Mouse (Mus musculus) lung, embryonic 15.5 days (tissue): Measurements from ENCODE around the gene Hspd1. TPM values are rescaled to one million over a fixed set of nuclear protein-coding genes. Genes with fewer than 3 reads are reported as not detected.

Experiments
- ATAC-seq: fragments of 200-750 bp; cut with Nextera tagmentation; 2 replicates; pipeline ENCODE4 v1.8.0; 2017; ENCODE audit warnings: moderate number of reproducible peaks, borderline replicate concordance; ENCODE audit not compliant: low FRiP score, low TSS enrichment; ENCODE audit errors: extremely low read depth
- H3K27ac ChIP-seq: fragments of 300-500 bp; sonication (generic); 2 replicates; pipeline ENCODE4 v1.5.1; 2015; ENCODE audit warnings: moderate library complexity, mild to moderate bottlenecking, inconsistent platforms
- H3K27me3 ChIP-seq: fragments of 300-500 bp; sonication (generic); 2 replicates; pipeline ENCODE4 v1.6.1; 2015; ENCODE audit warnings: inconsistent platforms
- H3K36me3 ChIP-seq: fragments of 300-500 bp; sonication (generic); 2 replicates; pipeline ENCODE4 v1.6.1; 2015; ENCODE audit warnings: inconsistent platforms
- H3K4me1 ChIP-seq: fragments of 300-500 bp; sonication (generic); 2 replicates; pipeline ENCODE4 v1.6.1; 2015; ENCODE audit warnings: inconsistent platforms
- H3K4me2 ChIP-seq: fragments of 300-500 bp; sonication (generic); 2 replicates; pipeline ENCODE4 v1.6.1; 2015; ENCODE audit warnings: inconsistent platforms, mild to moderate bottlenecking, moderate library complexity
- H3K4me3 ChIP-seq: fragments of 300-500 bp; sonication (generic); 2 replicates; pipeline ENCODE4 v1.5.1; 2015; ENCODE audit warnings: mild to moderate bottlenecking, inconsistent platforms
- H3K9ac ChIP-seq: fragments of 300-500 bp; sonication (generic); 2 replicates; pipeline ENCODE4 v1.6.1; 2015; ENCODE audit warnings: inconsistent platforms
- H3K9me3 ChIP-seq: fragments of 300-500 bp; sonication (generic); 2 replicates; pipeline ENCODE4 v1.6.1; 2016; ENCODE audit warnings: inconsistent platforms
- WGBS: fragments of 180-500 bp; shearing (Covaris S2); methylation state at CpG from one replicate; pipeline ENCODE4 v1.1.7; 2015; 5-methylcytosine and 5-hydroxymethylcytosine counted together
- polyA plus RNA-seq: library from polyadenylated mRNA; unstranded; fragments of >200 nt; fragmentation: Nextera tagmentation; extraction: Ambion mirVana; gene quantifications from 2 replicates; pipeline ENCODE4 v1.2.1, GENCODE M21; 2015

Hspd1 gene
- polyA plus RNA-seq, 1 experiment from 2014 or later, result 331 TPM

DNA sequence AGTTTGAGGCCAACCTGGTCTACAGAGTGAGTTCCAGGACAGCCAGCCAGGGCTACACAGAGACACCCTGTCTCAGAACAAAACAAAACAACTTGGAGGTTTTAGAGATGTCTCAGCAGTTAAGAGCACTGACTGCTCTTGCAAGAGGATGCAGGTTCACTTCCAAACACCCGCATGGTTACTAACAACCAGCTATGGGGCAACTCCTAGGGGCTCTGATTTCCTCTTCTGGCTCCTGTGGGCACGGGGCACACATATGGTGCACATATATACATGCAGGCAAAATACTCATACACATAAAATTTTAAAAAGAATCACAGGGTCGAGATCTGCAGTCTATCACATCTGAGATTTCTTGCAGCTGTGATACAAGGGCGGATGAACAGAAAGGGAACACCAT, 58.6 kb downstream of the Hspd1 start:
- Histone ChIP-seq H3K4me2 (no peak overlapping the region), H3K27me3 (no peaks in the 10 kb centered on the region), H3K9me3 (no peaks in the 10 kb centered on the region), H3K9ac (no peak overlapping the region), H3K36me3 (no peaks in the 10 kb centered on the region), H3K27ac (no peak overlapping the region), H3K4me1 (peaks cover 4% of the 10 kb centered on the region), H3K4me3 (no peak overlapping the region)
- 61% methylated on average over 4 of the region's 4 CpGs for WGBS
- ATAC-seq, result no peak

DNA sequence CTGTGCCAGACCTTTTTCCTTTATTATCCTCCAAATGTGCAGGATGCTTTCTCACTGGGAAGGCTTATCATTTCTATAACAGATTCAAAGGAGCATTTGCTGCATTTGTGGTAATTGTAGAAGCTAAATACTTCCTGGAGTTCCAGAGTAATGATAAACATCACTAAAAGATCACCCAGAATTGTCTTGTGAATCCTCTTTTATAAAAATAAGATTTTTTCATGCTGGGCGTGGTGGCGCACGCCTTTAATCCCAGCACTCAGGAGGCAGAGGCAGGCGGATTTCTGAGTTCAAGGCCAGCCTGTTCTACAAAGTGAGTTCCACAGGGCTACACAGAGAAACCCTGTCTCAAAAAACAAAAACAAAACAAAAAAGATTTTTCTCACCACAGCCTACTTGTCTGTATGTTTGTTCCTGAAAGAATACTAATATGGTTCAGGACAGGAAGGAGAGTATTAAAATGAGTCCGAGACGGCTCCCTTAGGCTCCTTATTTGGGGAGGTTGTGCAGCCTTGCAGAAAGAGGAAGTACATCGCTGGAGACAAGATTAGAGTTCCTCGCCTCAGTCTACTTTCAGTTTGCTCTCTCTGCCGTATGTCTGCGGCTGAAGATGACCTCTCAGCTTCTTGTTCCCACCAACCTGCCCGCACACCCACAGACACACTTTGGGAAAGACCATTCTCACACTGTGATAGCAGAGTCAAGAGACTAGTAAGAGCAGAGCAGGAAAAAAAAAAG, 59.4 kb downstream of the Hspd1 start:
- no peak for ATAC-seq
- 0 out of 2 replicates have a peak overlapping the region, but pooled peaks have one; percentile 11 for H3K4me2 ChIP-seq

DNA sequence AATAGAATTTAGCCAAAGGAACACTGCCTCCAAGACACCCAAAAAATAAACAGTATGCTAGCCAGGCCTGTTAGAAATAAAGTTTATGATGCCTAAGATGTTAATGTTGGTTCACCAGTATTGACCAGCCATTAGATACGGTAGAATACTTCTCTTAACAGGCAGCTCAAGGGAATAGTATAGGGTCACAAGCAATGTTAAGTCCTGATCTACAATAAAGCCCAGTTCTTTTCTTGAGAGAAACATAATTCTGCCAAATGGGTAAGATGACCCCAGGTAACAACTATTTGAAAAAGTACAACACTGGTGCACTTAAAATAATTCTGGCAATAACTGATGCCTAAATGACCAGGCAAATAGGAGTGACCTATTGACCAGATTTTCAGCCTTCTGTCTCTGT, 60.1 kb downstream of the Hspd1 start:
- Histone ChIP-seq H3K9me3 (no peaks in the 10 kb centered on the region), H3K4me1 (peaks cover 7% of the 10 kb centered on the region), H3K4me3 (peak overlapping the region; percentile 81), H3K27ac (no peak overlapping the region), H3K36me3 (no peaks in the 10 kb centered on the region), H3K4me2 (peak overlapping the region; percentile 70), H3K27me3 (no peaks in the 10 kb centered on the region), H3K9ac (peak overlapping the region; percentile 52; the same call in 1 of the 2 replicates)
- WGBS, result 94% methylated on average over 1 of the region's 1 CpGs
- no peak for ATAC-seq

More for the DNA sequence above, 59.4 kb downstream of the Hspd1 start:
- Histone ChIP-seq H3K9ac (no peak overlapping the region), H3K4me1 (peaks cover 7% of the 10 kb centered on the region), H3K9me3 (no peaks in the 10 kb centered on the region), H3K27ac (no peak overlapping the region), H3K4me3 (no peak overlapping the region), H3K27me3 (no peaks in the 10 kb centered on the region), H3K36me3 (no peaks in the 10 kb centered on the region)
- 71% methylated on average over 11 of the region's 11 CpGs for WGBS

Other genes with a start within 250 kb of the Hspd1 start
- gene Ankrd44, start 161.9 kb downstream of the Hspd1 start, polyA plus RNA-seq, result 16.6 and 18.0 TPM in 2 replicates
- 305 and 316 TPM in 2 replicates for gene Sf3b1, start 60.8 kb downstream of the Hspd1 start, polyA plus RNA-seq
- gene Coq10b, start 35.5 kb downstream of the Hspd1 start, polyA plus RNA-seq, result 17.0 and 19.1 TPM in 2 replicates
- 303 and 360 TPM in 2 replicates for gene Hspe1, start 111 bp downstream of the Hspd1 start, polyA plus RNA-seq
- 126 and 133 TPM in 2 replicates for gene Mob4, start 43.0 kb upstream of the Hspd1 start, polyA plus RNA-seq
- gene Rftn2, start 138.5 kb upstream of the Hspd1 start, polyA plus RNA-seq, result 12.9 and 13.8 TPM in 2 replicates
- 2.5 TPM in 2 replicates for gene Mars2, start 148.9 kb upstream of the Hspd1 start, polyA plus RNA-seq